ENCODE assay signal across 14 mouse cellular contexts in the genomic region with DNA sequence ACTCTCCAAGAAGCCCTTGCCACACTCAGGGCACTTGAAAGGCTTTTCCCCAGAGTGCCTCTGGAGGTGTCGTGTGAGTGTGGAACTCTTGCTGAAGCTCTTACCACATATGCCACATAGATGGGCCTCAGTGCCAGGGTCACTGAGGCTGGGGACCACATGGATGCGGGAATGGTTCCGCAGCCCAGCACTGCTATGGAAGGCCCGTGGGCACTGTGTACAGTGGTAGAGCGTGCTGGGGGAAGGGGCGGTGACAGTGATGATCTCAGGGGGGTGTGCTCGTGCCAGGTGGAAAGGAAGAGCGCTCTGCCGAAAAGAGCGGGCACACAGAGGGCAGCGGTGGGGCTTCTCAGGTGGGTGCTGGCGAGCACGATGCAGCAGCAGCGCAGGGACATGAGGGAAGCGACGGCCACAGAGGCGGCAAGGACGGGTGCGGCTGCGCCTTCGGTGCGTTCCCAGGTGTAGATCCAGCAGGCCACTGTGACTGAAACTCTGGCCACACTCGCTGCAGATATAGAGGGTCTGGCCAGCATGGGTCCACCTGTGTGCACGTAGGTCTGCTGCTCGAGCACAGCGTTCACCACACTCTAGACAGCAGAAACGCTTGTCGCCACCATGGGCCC. TPM values are rescaled to one million over a fixed set of nuclear protein-coding genes. Genes with fewer than 3 reads are reported as not detected.
DNase-seq lines count a peak whose midpoint lies in the region; ATAC-seq and TF ChIP-seq lines count a peak whose summit lies in the region.
"Had no signal": no experiment of that assay in that cellular context is flagged by ENCODE, and none has a peak within 500 bp of the region (broad histone marks: within the 10 kb centered on the region; RNA-seq: fewer than 3 reads in every experiment).

No protein-coding gene starts in this region.

- no peak overlapping the region for H3K27ac ChIP-seq in hindbrain, postnatal 0 days
- H3K27ac ChIP-seq in hindbrain, embryonic 12.5 days = no peak overlapping the region
- H3K27ac ChIP-seq in midbrain, embryonic 13.5 days = no peak overlapping the region
- no peak overlapping the region for H3K27ac ChIP-seq in midbrain, embryonic 10.5 days (replicated peaks)
- no peak overlapping the region for H3K27ac ChIP-seq in embryonic facial prominence, embryonic 14.5 days (replicated peaks; ENCODE audit: low read depth, low read length)
- no peak overlapping the region for H3K27ac ChIP-seq in stomach, postnatal 0 days (replicated peaks)

- 78% methylated on average over 28 of the region's 28 CpGs for WGBS in hindbrain, postnatal 0 days
- WGBS in hindbrain, embryonic 12.5 days = 76% methylated on average over 28 of the region's 28 CpGs
- 73% methylated on average over 28 of the region's 28 CpGs for WGBS in midbrain, embryonic 13.5 days
- WGBS in midbrain, embryonic 10.5 days = 70% methylated on average over 28 of the region's 28 CpGs
- 60% methylated on average over 27 of the region's 28 CpGs for WGBS in embryonic facial prominence, embryonic 14.5 days
- 78% methylated on average over 28 of the region's 28 CpGs for WGBS in stomach, postnatal 0 days

- peak; percentile 57; the same call in 1 of the 2 replicates for ATAC-seq in hindbrain, postnatal 0 days
- ATAC-seq in hindbrain, embryonic 12.5 days (ENCODE audit: low FRiP score) = no peak
- ATAC-seq in midbrain, embryonic 13.5 days = peak; percentile 43; the same call in 1 of the 2 replicates
- ATAC-seq in embryonic facial prominence, embryonic 14.5 days (ENCODE audit: low read depth) = peak; percentile 28; the same call in 1 of the 2 replicates
- 0 out of 2 replicates have a peak, but pooled peaks have one; percentile 19 for ATAC-seq in stomach, postnatal 0 days (ENCODE audit: low FRiP score, low TSS enrichment)
- ATAC-seq: inflammation-experienced regulatory T-cells, adult 6 months had no signal

- H3K4me2 ChIP-seq in hindbrain, postnatal 0 days (ENCODE audit: low read depth, low read length) = no peak overlapping the region
- H3K4me2 ChIP-seq in hindbrain, embryonic 12.5 days (replicated peaks) = no peak overlapping the region
- no peak overlapping the region for H3K4me2 ChIP-seq in midbrain, embryonic 13.5 days (replicated peaks)
- no peak overlapping the region for H3K4me2 ChIP-seq in embryonic facial prominence, embryonic 14.5 days (ENCODE audit: low read depth, low read length)
- no peak overlapping the region for H3K4me2 ChIP-seq in stomach, postnatal 0 days (replicated peaks; ENCODE audit: low read depth)

- no peaks in the 10 kb centered on the region for H3K9me3 ChIP-seq in hindbrain, postnatal 0 days (ENCODE audit: low read length)
- H3K9me3 ChIP-seq in hindbrain, embryonic 12.5 days (replicated peaks) = no peaks in the 10 kb centered on the region
- H3K9me3 ChIP-seq in midbrain, embryonic 13.5 days = no peaks in the 10 kb centered on the region
- no peaks in the 10 kb centered on the region for H3K9me3 ChIP-seq in midbrain, embryonic 10.5 days (replicated peaks)
- no peaks in the 10 kb centered on the region for H3K9me3 ChIP-seq in embryonic facial prominence, embryonic 14.5 days (ENCODE audit: control insufficient read depth, low read length)
- no peaks in the 10 kb centered on the region for H3K9me3 ChIP-seq in stomach, postnatal 0 days (ENCODE audit: control insufficient read depth, low read length)

- H3K27me3 ChIP-seq in hindbrain, postnatal 0 days (ENCODE audit: insufficient read depth, low read length) = no peaks in the 10 kb centered on the region
- no peaks in the 10 kb centered on the region for H3K27me3 ChIP-seq in hindbrain, embryonic 12.5 days
- H3K27me3 ChIP-seq in midbrain, embryonic 13.5 days = no peaks in the 10 kb centered on the region
- H3K27me3 ChIP-seq in midbrain, embryonic 10.5 days (ENCODE audit: low read depth, poor library complexity, severe bottlenecking) = no peaks in the 10 kb centered on the region
- no peaks in the 10 kb centered on the region for H3K27me3 ChIP-seq in embryonic facial prominence, embryonic 14.5 days (replicated peaks; ENCODE audit: control insufficient read depth, insufficient read depth, low read length)
- H3K27me3 ChIP-seq in stomach, postnatal 0 days (ENCODE audit: control insufficient read depth, insufficient read depth, low read length) = no peaks in the 10 kb centered on the region

- no peak for TF ChIP-seq CTCF in hindbrain, postnatal 0 days (IDR thresholded peaks at IDR 0.05; ENCODE audit: low read depth)
- TF ChIP-seq CTCF in stomach, postnatal 0 days (IDR thresholded peaks at IDR 0.05; ENCODE audit: low read depth) = no peak

- H3K4me3 ChIP-seq in hindbrain, postnatal 0 days (ENCODE audit: low read length) = no peak overlapping the region
- H3K4me3 ChIP-seq in hindbrain, embryonic 12.5 days = no peak overlapping the region
- H3K4me3 ChIP-seq in midbrain, embryonic 13.5 days (replicated peaks) = no peak overlapping the region
- H3K4me3 ChIP-seq in midbrain, embryonic 10.5 days = no peak overlapping the region
- H3K4me3 ChIP-seq in embryonic facial prominence, embryonic 14.5 days (ENCODE audit: low read depth, low read length) = no peak overlapping the region
- no peak overlapping the region for H3K4me3 ChIP-seq in stomach, postnatal 0 days (ENCODE audit: low read depth, low read length)

- peaks cover 7% of the 10 kb centered on the region; the same call in 1 of the 2 replicates for H3K36me3 ChIP-seq in hindbrain, postnatal 0 days (ENCODE audit: insufficient read depth, low read length)
- H3K36me3 ChIP-seq in hindbrain, embryonic 12.5 days = peaks cover 38% of the 10 kb centered on the region
- H3K36me3 ChIP-seq in midbrain, embryonic 13.5 days = peaks cover 55% of the 10 kb centered on the region
- H3K36me3 ChIP-seq in midbrain, embryonic 10.5 days = peaks cover 68% of the 10 kb centered on the region
- H3K36me3 ChIP-seq in embryonic facial prominence, embryonic 14.5 days (ENCODE audit: control insufficient read depth, insufficient read depth, low read length) = peaks cover 58% of the 10 kb centered on the region
- H3K36me3 ChIP-seq in stomach, postnatal 0 days (ENCODE audit: control insufficient read depth, insufficient read depth, low read length) = peaks cover 6% of the 10 kb centered on the region

- DNase-seq in hindbrain, postnatal 0 days (ENCODE audit: low spot score) = no peak
- DNase-seq in midbrain, embryonic 10.5 days (ENCODE audit: low spot score) = no peak
- no peak for DNase-seq in embryonic facial prominence, embryonic 14.5 days (ENCODE audit: low spot score)
- no peak for DNase-seq in stomach, postnatal 0 days (ENCODE audit: low spot score)
- no peak for DNase-seq in yolk sac, embryonic 10.5 days (ENCODE audit: low spot score)
- DNase-seq: cerebellum, postnatal 10 days; retina, postnatal 1 day had no signal

- no peak for TF ChIP-seq EP300 in stomach, postnatal 0 days (optimal IDR thresholded peaks at IDR 0.05)

- H3K4me1 ChIP-seq in hindbrain, postnatal 0 days (ENCODE audit: insufficient read depth, low read length) = peaks cover 3% of the 10 kb centered on the region; the same call in 1 of the 2 replicates
- peaks cover 4% of the 10 kb centered on the region for H3K4me1 ChIP-seq in hindbrain, embryonic 12.5 days
- H3K4me1 ChIP-seq in midbrain, embryonic 13.5 days (replicated peaks) = peaks cover 4% of the 10 kb centered on the region
- peaks cover 5% of the 10 kb centered on the region for H3K4me1 ChIP-seq in midbrain, embryonic 10.5 days
- H3K4me1 ChIP-seq in embryonic facial prominence, embryonic 14.5 days (ENCODE audit: control insufficient read depth, insufficient read depth, low read length) = peaks cover 3% of the 10 kb centered on the region
- no peaks in the 10 kb centered on the region for H3K4me1 ChIP-seq in stomach, postnatal 0 days (replicated peaks; ENCODE audit: control insufficient read depth, insufficient read depth)

- no peak overlapping the region for H3K9ac ChIP-seq in hindbrain, postnatal 0 days (replicated peaks; ENCODE audit: low read length)
- H3K9ac ChIP-seq in hindbrain, embryonic 12.5 days = no peak overlapping the region
- no peak overlapping the region for H3K9ac ChIP-seq in midbrain, embryonic 13.5 days (replicated peaks)
- no peak overlapping the region for H3K9ac ChIP-seq in embryonic facial prominence, embryonic 14.5 days (ENCODE audit: low read depth, low read length)
- H3K9ac ChIP-seq in stomach, postnatal 0 days (ENCODE audit: low read length) = no peak overlapping the region

RNA-seq across cellular contexts. Expression of a gene that starts 10.0 kb away (rescaled TPM):
- 23.9 and 27.8 TPM in 2 replicates for total RNA-seq in hindbrain, postnatal 0 days (2014; rRNA removed)
- polyA plus RNA-seq in hindbrain, postnatal 0 days (2015; fragmentation: Nextera tagmentation; extraction: Ambion mirVana) = 19.7 and 21.9 TPM in 2 replicates
- 24.1 and 24.5 TPM in 2 replicates for polyA plus RNA-seq in hindbrain, embryonic 12.5 days (2016; fragmentation: Nextera tagmentation; extraction: Ambion mirVana)
- polyA plus RNA-seq in midbrain, embryonic 13.5 days (2015; fragmentation: Nextera tagmentation; extraction: Ambion mirVana) = 26.0 and 28.8 TPM in 2 replicates
- 25.9 and 26.8 TPM in 2 replicates for polyA plus RNA-seq in midbrain, embryonic 10.5 days (2016; fragmentation: Nextera tagmentation; extraction: Ambion mirVana)
- polyA plus RNA-seq in embryonic facial prominence, embryonic 14.5 days (2014; fragmentation: Nextera tagmentation; extraction: Ambion mirVana) = 14.2 and 14.7 TPM in 2 replicates
- 13.7 and 14.8 TPM in 2 replicates for polyA plus RNA-seq in stomach, postnatal 0 days (2015; fragmentation: Nextera tagmentation; extraction: Ambion mirVana)

RNA-seq across cellular contexts. Expression of a gene that starts 13.3 kb away (rescaled TPM):
- 36.3 and 42.9 TPM in 2 replicates for total RNA-seq in hindbrain, postnatal 0 days (2014; rRNA removed)
- polyA plus RNA-seq in hindbrain, postnatal 0 days (2015; fragmentation: Nextera tagmentation; extraction: Ambion mirVana) = 43.8 TPM in 2 replicates
- polyA plus RNA-seq in hindbrain, embryonic 12.5 days (2016; fragmentation: Nextera tagmentation; extraction: Ambion mirVana) = 34.1 and 39.4 TPM in 2 replicates
- polyA plus RNA-seq in midbrain, embryonic 13.5 days (2015; fragmentation: Nextera tagmentation; extraction: Ambion mirVana) = 38.6 and 39.7 TPM in 2 replicates
- 25.1 and 29.2 TPM in 2 replicates for polyA plus RNA-seq in midbrain, embryonic 10.5 days (2016; fragmentation: Nextera tagmentation; extraction: Ambion mirVana)
- polyA plus RNA-seq in embryonic facial prominence, embryonic 14.5 days (2014; fragmentation: Nextera tagmentation; extraction: Ambion mirVana) = 42.3 TPM in 2 replicates
- 76.0 and 78.4 TPM in 2 replicates for polyA plus RNA-seq in stomach, postnatal 0 days (2015; fragmentation: Nextera tagmentation; extraction: Ambion mirVana)

RNA-seq across cellular contexts. Expression of a gene that starts 13.6 kb away (rescaled TPM):
- total RNA-seq in hindbrain, postnatal 0 days (2014; rRNA removed) = 51.8 and 55.4 TPM in 2 replicates
- 39.7 and 40.3 TPM in 2 replicates for polyA plus RNA-seq in hindbrain, postnatal 0 days (2015; fragmentation: Nextera tagmentation; extraction: Ambion mirVana)
- polyA plus RNA-seq in hindbrain, embryonic 12.5 days (2016; fragmentation: Nextera tagmentation; extraction: Ambion mirVana) = 49.1 and 50.7 TPM in 2 replicates
- polyA plus RNA-seq in midbrain, embryonic 13.5 days (2015; fragmentation: Nextera tagmentation; extraction: Ambion mirVana) = 48.4 and 50.7 TPM in 2 replicates
- polyA plus RNA-seq in midbrain, embryonic 10.5 days (2016; fragmentation: Nextera tagmentation; extraction: Ambion mirVana) = 46.3 and 53.4 TPM in 2 replicates
- polyA plus RNA-seq in embryonic facial prominence, embryonic 14.5 days (2014; fragmentation: Nextera tagmentation; extraction: Ambion mirVana) = 23.2 and 27.3 TPM in 2 replicates
- 33.6 and 34.1 TPM in 2 replicates for polyA plus RNA-seq in stomach, postnatal 0 days (2015; fragmentation: Nextera tagmentation; extraction: Ambion mirVana)

RNA-seq across cellular contexts. Expression of a gene that starts 42.3 kb away (rescaled TPM):
- total RNA-seq in hindbrain, postnatal 0 days (2014; rRNA removed) = not detected in 2 replicates
- not detected in 2 replicates for polyA plus RNA-seq in hindbrain, postnatal 0 days (2015; fragmentation: Nextera tagmentation; extraction: Ambion mirVana)
- 0.17 TPM in 1 of 2 replicates, not detected in the other for polyA plus RNA-seq in hindbrain, embryonic 12.5 days (2016; fragmentation: Nextera tagmentation; extraction: Ambion mirVana)
- not detected in 2 replicates for polyA plus RNA-seq in midbrain, embryonic 13.5 days (2015; fragmentation: Nextera tagmentation; extraction: Ambion mirVana)
- polyA plus RNA-seq in midbrain, embryonic 10.5 days (2016; fragmentation: Nextera tagmentation; extraction: Ambion mirVana) = not detected in 2 replicates
- polyA plus RNA-seq in embryonic facial prominence, embryonic 14.5 days (2014; fragmentation: Nextera tagmentation; extraction: Ambion mirVana) = 0.22 and 0.45 TPM in 2 replicates
- 0.49 and 0.50 TPM in 2 replicates for polyA plus RNA-seq in stomach, postnatal 0 days (2015; fragmentation: Nextera tagmentation; extraction: Ambion mirVana)
- total RNA-seq: gastrocnemius, adult 8-10 months; layer of hippocampus, adult 8-10 months had no signal
- polyA plus RNA-seq: heart, embryonic 14.5 days; inflammation-experienced regulatory T-cells, adult 6 months; limb, embryonic 11.5 days had no signal
